Mouse (Mus musculus) limb, embryonic 10.5 days (tissue): ENCODE results near the gene Wwp2. TPM values are rescaled to one million over a fixed set of nuclear protein-coding genes. Genes with fewer than 3 reads are reported as not detected.

Experiments
- DNase-seq: peaks from one replicate; pipeline ENCODE4 v3.0.0-alpha.2; 2017; ENCODE audit warnings: low spot score
- H3K27ac ChIP-seq: fragments of 300-500 bp; sonication (generic); 2 replicates; pipeline ENCODE4 v1.5.1; 2016; ENCODE audit warnings: mild to moderate bottlenecking
- H3K27me3 ChIP-seq: fragments of 300-500 bp; sonication (generic); 2 replicates; pipeline ENCODE4 v1.6.1; 2016; ENCODE audit warnings: low read depth, mild to moderate bottlenecking; ENCODE audit not compliant: poor library complexity, severe bottlenecking
- H3K36me3 ChIP-seq: fragments of 300-500 bp; sonication (generic); 2 replicates; pipeline ENCODE4 v1.6.1; 2016; ENCODE audit warnings: mild to moderate bottlenecking, moderate library complexity
- H3K4me1 ChIP-seq: fragments of 300-500 bp; sonication (generic); 2 replicates; pipeline ENCODE4 v1.6.1; 2016
- H3K4me3 ChIP-seq: fragments of 300-500 bp; sonication (generic); 2 replicates; pipeline ENCODE4 v1.5.1; 2016; ENCODE audit warnings: mild to moderate bottlenecking, moderate library complexity
- H3K9me3 ChIP-seq: fragments of 300-500 bp; sonication (generic); replicated peaks from 2 replicates; pipeline ENCODE4 v1.6.1; 2016; ENCODE audit warnings: mild to moderate bottlenecking
- WGBS: fragments of 180-500 bp; shearing (Covaris S2); methylation state at CpG from one replicate; pipeline ENCODE4 v1.1.7; 2016; 5-methylcytosine and 5-hydroxymethylcytosine counted together
- polyA plus RNA-seq: library from polyadenylated mRNA; unstranded; fragments of >200 nt; fragmentation: Nextera tagmentation; extraction: Ambion mirVana; gene quantifications from 2 replicates; pipeline ENCODE4 v1.2.1, GENCODE M21; 2016

Gene Wwp2
- 55.9 and 116 TPM in 2 replicates for polyA plus RNA-seq

DNA sequence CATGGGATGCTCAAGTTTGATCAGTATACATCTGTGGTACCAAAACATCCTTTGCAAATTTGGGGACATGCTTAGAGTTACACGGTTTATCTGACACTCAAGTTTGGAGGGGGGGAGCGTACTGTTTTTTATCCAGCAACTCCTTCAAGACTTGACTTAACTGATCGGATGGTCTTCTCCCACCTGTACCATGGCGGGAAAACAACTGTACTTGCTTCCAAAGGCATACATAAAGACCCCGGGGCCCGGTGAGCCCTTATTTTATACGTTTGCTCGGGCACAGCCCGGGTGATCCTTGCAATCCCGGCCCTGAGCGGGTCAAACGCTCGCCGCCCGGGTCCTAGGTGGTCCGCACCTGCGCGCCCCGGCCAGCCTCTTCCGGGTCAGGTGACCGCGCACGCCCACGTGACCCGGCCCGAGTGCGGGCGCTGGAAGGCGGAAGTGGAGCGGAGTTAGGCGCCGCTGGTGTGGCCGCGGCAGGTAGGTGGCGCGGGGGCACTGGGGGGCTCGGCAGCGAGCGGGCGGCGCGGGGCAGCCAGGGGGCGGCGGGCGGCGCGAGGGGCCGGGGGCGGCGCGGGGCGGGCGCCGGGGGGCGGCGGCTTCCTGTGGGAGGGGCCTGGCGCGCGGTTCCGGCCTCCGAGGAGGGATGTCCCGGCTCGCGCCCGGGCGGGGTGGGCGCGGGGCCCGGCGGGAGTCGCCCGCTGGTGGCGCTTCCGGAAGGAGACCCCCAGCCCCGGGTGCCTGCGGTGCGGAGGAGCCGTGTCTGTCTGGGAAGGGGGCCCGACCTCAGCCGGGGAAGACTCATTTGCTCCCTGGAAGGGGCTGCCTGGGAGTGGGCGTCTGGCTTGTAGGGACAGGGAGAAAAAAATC is at the start of gene Wwp2:
Gene Wwp2, plus strand, starts transcription at position 404 of the 870 bp plus-strand sequence.
- Histone ChIP-seq H3K4me3 (peak within 1 kb of the TSS; percentile 88), H3K36me3 (no peaks in the 10 kb centered on the region), H3K27me3 (no peaks in the 10 kb centered on the region), H3K9me3 (no peaks in the 10 kb centered on the region), H3K27ac (peak within 1 kb of the TSS; percentile 95), H3K4me1 (peaks cover 18% of the 10 kb centered on the region)
- DNase-seq, result peak; percentile 94
- WGBS, result under 1% methylated on average over 60 of the region's 81 CpGs

DNA sequence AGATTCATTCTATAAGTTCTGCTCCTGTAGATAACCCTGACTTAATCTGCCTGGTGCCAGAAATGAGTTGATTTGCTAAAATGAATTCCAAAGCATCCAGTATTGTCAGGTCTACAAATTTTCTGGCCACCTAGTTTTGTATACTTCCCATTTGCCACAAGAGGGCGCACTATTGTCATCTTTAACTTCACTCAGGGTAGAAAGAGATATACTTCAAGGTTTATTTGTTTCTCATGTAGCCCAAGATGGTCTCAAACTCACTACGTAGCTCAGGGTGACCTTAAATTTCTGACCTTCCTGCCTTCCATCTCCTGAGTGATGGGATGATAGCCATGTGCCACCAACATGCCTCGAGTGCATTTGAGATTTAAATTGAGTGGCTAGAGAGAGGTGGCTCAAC is 49.5 kb upstream of the Wwp2 start:
- WGBS, result 38% methylated on average over 3 of the region's 3 CpGs
- no peaks in the 10 kb centered on the region for H3K9me3 ChIP-seq
- H3K27ac ChIP-seq, result no peak overlapping the region
- DNase-seq, result no peak
- no peaks in the 10 kb centered on the region for H3K27me3 ChIP-seq
- H3K4me1 ChIP-seq, result peaks cover 10% of the 10 kb centered on the region; the same call in 1 of the 2 replicates
- no peak overlapping the region for H3K4me3 ChIP-seq
- no peaks in the 10 kb centered on the region for H3K36me3 ChIP-seq

- WGBS, result 66% methylated on average over 5 of the region's 5 CpGs
- no peak overlapping the region for H3K4me3 ChIP-seq
- no peak overlapping the region for H3K27ac ChIP-seq
- peaks cover 10% of the 10 kb centered on the region; the same call in 1 of the 2 replicates for H3K4me1 ChIP-seq
- H3K27me3 ChIP-seq, result no peaks in the 10 kb centered on the region
- DNase-seq, result no peak
- H3K9me3 ChIP-seq, result no peaks in the 10 kb centered on the region
- H3K36me3 ChIP-seq, result no peaks in the 10 kb centered on the region
Observed at GRCm38 (mm10) chr8:107387861-107388260, 48.3 kb upstream of the Wwp2 start.

DNA sequence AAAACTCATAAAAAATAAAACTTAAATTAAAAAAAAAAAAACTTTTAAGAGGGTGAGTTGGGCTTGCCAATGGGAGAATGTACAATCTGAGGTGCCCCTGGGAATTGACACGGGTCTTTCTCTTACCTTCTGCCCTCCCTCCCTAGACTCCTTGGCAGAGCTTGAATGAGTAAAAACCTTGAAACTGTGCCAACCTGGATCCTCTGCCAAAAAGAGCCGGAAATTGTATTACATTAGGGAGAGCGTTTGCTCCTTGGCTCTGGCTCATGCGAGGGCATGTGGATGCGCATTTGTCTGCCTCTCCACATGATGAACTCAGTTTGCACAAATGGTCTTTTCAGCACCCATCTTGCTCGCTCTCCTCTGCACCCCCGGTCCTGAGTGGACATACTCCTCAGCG is 46.6 kb upstream of the Wwp2 start:
- no peak for DNase-seq
- Histone ChIP-seq H3K36me3 (no peaks in the 10 kb centered on the region), H3K27ac (no peak overlapping the region), H3K4me1 (peaks cover 10% of the 10 kb centered on the region; the same call in 1 of the 2 replicates), H3K4me3 (no peak overlapping the region), H3K9me3 (no peaks in the 10 kb centered on the region), H3K27me3 (no peaks in the 10 kb centered on the region)
- WGBS, result 92% methylated on average over 8 of the region's 8 CpGs

GRCm38 (mm10) chr8:107390476-107391135 is 45.6 kb upstream of the Wwp2 start:
- Histone ChIP-seq H3K9me3 (no peaks in the 10 kb centered on the region), H3K4me3 (no peak overlapping the region), H3K27me3 (no peaks in the 10 kb centered on the region), H3K36me3 (no peaks in the 10 kb centered on the region), H3K4me1 (peaks cover 10% of the 10 kb centered on the region; the same call in 1 of the 2 replicates), H3K27ac (no peak overlapping the region)
- 93% methylated on average over 16 of the region's 16 CpGs for WGBS
- DNase-seq, result no peak

DNA sequence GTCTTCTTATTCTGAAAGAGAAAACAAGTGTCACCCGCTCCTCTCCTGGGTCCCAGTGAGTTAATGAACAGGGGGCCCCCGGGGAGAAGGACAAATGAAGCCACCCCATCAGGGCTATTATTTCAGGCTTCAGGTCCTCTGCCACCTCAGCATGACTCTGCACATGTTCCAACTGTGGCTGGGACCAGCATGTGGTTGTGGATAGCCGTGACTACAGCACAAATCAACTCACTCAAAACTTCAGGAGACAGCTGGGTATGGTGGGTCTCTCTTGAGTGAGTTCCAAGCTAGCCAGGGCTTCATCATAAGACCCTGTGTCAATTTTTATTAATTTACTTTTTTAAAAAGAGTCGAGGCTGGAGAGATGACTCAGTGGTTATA is 45.0 kb upstream of the Wwp2 start:
- H3K4me3 ChIP-seq, result no peak overlapping the region
- no peak overlapping the region for H3K27ac ChIP-seq
- WGBS, result 81% methylated on average over 4 of the region's 4 CpGs
- no peak for DNase-seq
- H3K36me3 ChIP-seq, result no peaks in the 10 kb centered on the region
- H3K9me3 ChIP-seq, result no peaks in the 10 kb centered on the region
- no peaks in the 10 kb centered on the region for H3K27me3 ChIP-seq
- H3K4me1 ChIP-seq, result peaks cover 13% of the 10 kb centered on the region; the same call in 1 of the 2 replicates

DNA sequence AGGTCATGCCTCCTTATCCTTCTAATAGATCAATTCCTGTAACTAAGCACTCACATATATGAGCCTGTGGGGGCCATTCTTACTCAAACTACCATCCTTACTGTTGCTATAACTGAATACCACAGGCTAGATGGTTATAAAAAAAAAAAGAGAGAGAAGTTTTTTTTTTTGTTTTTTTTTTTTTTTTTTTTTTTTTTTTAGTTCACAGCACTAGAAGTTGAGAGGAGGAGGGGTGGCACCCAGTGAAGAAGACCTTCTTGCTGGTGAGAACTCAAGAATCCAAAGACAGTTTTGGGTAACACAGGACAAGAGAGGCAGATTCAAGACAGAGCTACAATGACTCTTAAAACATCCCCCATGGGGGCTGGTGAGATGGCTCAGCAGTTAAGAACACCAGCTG is 40.8 kb upstream of the Wwp2 start:
- H3K9me3 ChIP-seq, result no peaks in the 10 kb centered on the region
- H3K27me3 ChIP-seq, result no peaks in the 10 kb centered on the region
- no peak overlapping the region for H3K27ac ChIP-seq
- peaks cover 29% of the 10 kb centered on the region for H3K4me1 ChIP-seq
- no peak for DNase-seq
- no peak overlapping the region for H3K4me3 ChIP-seq
- H3K36me3 ChIP-seq, result no peaks in the 10 kb centered on the region

DNA sequence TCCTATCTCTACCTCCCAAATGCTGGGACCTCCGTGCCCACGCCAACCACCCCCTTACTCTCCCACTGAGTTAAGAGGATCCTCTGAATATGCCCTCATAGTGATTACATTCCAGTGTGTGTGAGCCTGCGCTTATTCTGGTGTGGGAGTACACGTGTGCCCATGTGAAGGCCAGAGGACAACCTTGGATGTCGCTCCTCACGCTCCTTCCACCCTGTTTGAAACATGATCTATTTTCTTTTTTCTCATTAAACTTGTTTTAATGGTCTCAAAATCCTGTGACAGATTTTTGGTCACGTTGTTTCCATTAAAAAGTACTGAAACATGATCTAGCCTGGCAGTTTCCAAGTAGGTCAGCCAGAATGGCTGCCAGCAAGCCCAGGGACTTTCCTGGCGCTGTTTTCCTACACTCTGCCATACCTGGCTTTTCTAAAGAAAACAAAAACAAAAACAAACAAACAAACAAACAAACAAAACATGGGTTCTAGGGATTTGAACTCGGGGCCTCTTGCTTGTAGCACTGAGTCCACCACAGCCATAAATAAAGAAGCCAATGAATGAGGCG is 40.0 kb upstream of the Wwp2 start:
- Histone ChIP-seq H3K4me1 (peaks cover 29% of the 10 kb centered on the region), H3K27ac (peak overlapping the region; percentile 69), H3K27me3 (no peaks in the 10 kb centered on the region), H3K9me3 (no peaks in the 10 kb centered on the region), H3K4me3 (no peak overlapping the region), H3K36me3 (no peaks in the 10 kb centered on the region)
- DNase-seq, result no peak
- WGBS, result 74% methylated on average over 10 of the region's 10 CpGs

GRCm38 (mm10) chr8:107397665-107398064 is 38.5 kb upstream of the Wwp2 start:
- DNase-seq, result no peak

GRCm38 (mm10) chr8:107399495-107399894 is 36.7 kb upstream of the Wwp2 start:
- DNase-seq, result peak; percentile 40
- no peaks in the 10 kb centered on the region for H3K27me3 ChIP-seq
- H3K27ac ChIP-seq, result peak overlapping the region; percentile 58; the same call in 1 of the 2 replicates
- H3K4me1 ChIP-seq, result peaks cover 53% of the 10 kb centered on the region
- H3K4me3 ChIP-seq, result no peak overlapping the region
- WGBS, result 39% methylated on average over 9 of the region's 9 CpGs
- H3K36me3 ChIP-seq, result no peaks in the 10 kb centered on the region
- no peaks in the 10 kb centered on the region for H3K9me3 ChIP-seq

More at GRCm38 (mm10) chr8:107397665-107398064, 38.5 kb upstream of the Wwp2 start:
- no peaks in the 10 kb centered on the region for H3K36me3 ChIP-seq
- H3K4me1 ChIP-seq, result peaks cover 40% of the 10 kb centered on the region
- WGBS, result 60% methylated on average over 12 of the region's 12 CpGs
- no peaks in the 10 kb centered on the region for H3K27me3 ChIP-seq
- H3K4me3 ChIP-seq, result no peak overlapping the region
- peak overlapping the region; percentile 69 for H3K27ac ChIP-seq
- H3K9me3 ChIP-seq, result no peaks in the 10 kb centered on the region

- peak overlapping the region; percentile 88; the same call in 1 of the 2 replicates for H3K27ac ChIP-seq
- no peaks in the 10 kb centered on the region for H3K9me3 ChIP-seq
- 0 out of 2 replicates have a peak, but pooled peaks cover under 1% of the 10 kb centered on the region for H3K36me3 ChIP-seq
- H3K4me1 ChIP-seq, result peaks cover 47% of the 10 kb centered on the region
- DNase-seq, result no peak
- H3K27me3 ChIP-seq, result no peaks in the 10 kb centered on the region
- H3K4me3 ChIP-seq, result no peak overlapping the region
- WGBS, result 81% methylated on average over 5 of the region's 5 CpGs
Observed at GRCm38 (mm10) chr8:107401866-107402265, 34.3 kb upstream of the Wwp2 start.

GRCm38 (mm10) chr8:107403038-107403781 is 33.0 kb upstream of the Wwp2 start, which contains the start of gene Nqo1:
TSS of gene Nqo1 (minus strand) at chr8:107403206.
- no peaks in the 10 kb centered on the region for H3K9me3 ChIP-seq
- peaks cover 13% of the 10 kb centered on the region for H3K36me3 ChIP-seq
- WGBS, result 17% methylated on average over 22 of the region's 22 CpGs
- peak within 1 kb of the TSS; percentile 88 for H3K27ac ChIP-seq
- no peaks in the 10 kb centered on the region for H3K27me3 ChIP-seq
- peaks cover 40% of the 10 kb centered on the region for H3K4me1 ChIP-seq
- peak within 1 kb of the TSS; percentile 49 for H3K4me3 ChIP-seq
- peak; percentile 87 for DNase-seq
